Mouse (Mus musculus) urinary bladder, postnatal 36 days (tissue): Measurements from ENCODE around the gene Rpl13.

ENCODE experiments used
- DNase-seq, 2 experiments: peaks; one replicate each; pipeline ENCODE4 v3.0.0; 2022; ENCODE audit warnings: low spot score in 2 of 2, mixed read lengths in 1 of 2

The Rpl13 gene

GRCm38 (mm10) chr8:123108010-123108409 is 5.9 kb downstream of the Rpl13 start:
- DNase-seq: no peak

- no peak for DNase-seq
Measured at GRCm38 (mm10) chr8:123108953-123109352, 6.8 kb downstream of the Rpl13 start.

GRCm38 (mm10) chr8:123110649-123111048 is 8.5 kb downstream of the Rpl13 start:
- DNase-seq: peak in 1 of 2 experiments; percentile 34

- no peak for DNase-seq
Measured at GRCm38 (mm10) chr8:123112892-123113291, 10.7 kb downstream of the Rpl13 start.

- DNase-seq: no peak
Measured at GRCm38 (mm10) chr8:123113908-123114469, 11.8 kb downstream of the Rpl13 start.

- no peak for DNase-seq
Measured at GRCm38 (mm10) chr8:123114644-123115043, 12.5 kb downstream of the Rpl13 start.

GRCm38 (mm10) chr8:123117127-123117731 is 15.1 kb downstream of the Rpl13 start, which contains the start of gene Cpne7:
Cpne7 (plus strand) TSS chr8:123117374.
- DNase-seq: no peak

GRCm38 (mm10) chr8:123117744-123118143 is 15.6 kb downstream of the Rpl13 start:
- DNase-seq: no peak

- no peak for DNase-seq
Measured at GRCm38 (mm10) chr8:123122059-123122458, 19.9 kb downstream of the Rpl13 start.

- DNase-seq: no peak
Measured at GRCm38 (mm10) chr8:123122670-123123069, 20.5 kb downstream of the Rpl13 start.

GRCm38 (mm10) chr8:123126193-123126816 is 24.2 kb downstream of the Rpl13 start:
- peak; percentile 52 to 53 for DNase-seq

GRCm38 (mm10) chr8:123131041-123131440 is 28.9 kb downstream of the Rpl13 start:
- no peak for DNase-seq

- no peak for DNase-seq
Measured at GRCm38 (mm10) chr8:123132953-123133352, 30.8 kb downstream of the Rpl13 start.

- DNase-seq: no peak
Measured at GRCm38 (mm10) chr8:123134149-123134713, 32.1 kb downstream of the Rpl13 start.

- no peak for DNase-seq
Measured at GRCm38 (mm10) chr8:123135406-123135805, 33.3 kb downstream of the Rpl13 start.

GRCm38 (mm10) chr8:123135806-123136205 is 33.7 kb downstream of the Rpl13 start:
- no peak for DNase-seq

GRCm38 (mm10) chr8:123136287-123136686 is 34.1 kb downstream of the Rpl13 start:
- no peak for DNase-seq

GRCm38 (mm10) chr8:123137645-123138077 is 35.5 kb downstream of the Rpl13 start:
- DNase-seq: peak; percentile 26 to 50

- DNase-seq: no peak
Measured at GRCm38 (mm10) chr8:123138741-123139140, 36.6 kb downstream of the Rpl13 start.

GRCm38 (mm10) chr8:123141741-123142462 is 39.8 kb downstream of the Rpl13 start:
- peak; percentile 65 to 75 for DNase-seq

- DNase-seq: peak in 1 of 2 experiments; percentile 36
Measured at GRCm38 (mm10) chr8:123145279-123145678, 43.1 kb downstream of the Rpl13 start.

- no peak for DNase-seq
Measured at GRCm38 (mm10) chr8:123146390-123146789, 44.2 kb downstream of the Rpl13 start.
